Mouse (Mus musculus): ENCODE measurements around the gene Col16a1. TPM values are rescaled to one million over a fixed set of nuclear protein-coding genes. Genes with fewer than 3 reads are reported as not detected.

The Col16a1 gene
- total and polyA plus RNA-seq, 3 experiments, result 0.25 to 0.50 TPM; not detected in 1

- no peaks in the 10 kb centered on the region for H3K4me1 ChIP-seq (ENCODE audit: control insufficient read depth in 1 of 2, insufficient read depth in 2 of 2, low read length in 2 of 2)
- H3K4me3 ChIP-seq (ENCODE audit: control insufficient read depth in 1 of 2, insufficient read depth in 1 of 2, low read depth in 2 of 2, low read length in 2 of 2), result no peak overlapping the region
- no peaks in the 10 kb centered on the region for H3K79me2 ChIP-seq (ENCODE audit: control insufficient read depth, insufficient read depth, low read length, poor library complexity)
- no peaks in the 10 kb centered on the region for H3K36me3 ChIP-seq (ENCODE audit: control insufficient read depth in 1 of 2, insufficient read depth in 2 of 2, low read length in 2 of 2)
- no peak for TF ChIP-seq CTCF (IDR thresholded peaks at IDR 0.05 in 2 of 3, conservative IDR thresholded peaks at IDR 0.05 in 1 of 3; ENCODE audit: control insufficient read depth in 1 of 3, insufficient read depth in 1 of 3, low read depth in 2 of 3, low read length in 3 of 3, poor library complexity in 1 of 3, severe bottlenecking in 1 of 3)
- H3K9me3 ChIP-seq (replicated peaks; ENCODE audit: insufficient read depth, low read length), result no peaks in the 10 kb centered on the region
- no peak for DNase-seq (ENCODE audit: low read depth, low spot score)
- no peak overlapping the region for H3K27ac ChIP-seq (ENCODE audit: control insufficient read depth, low read depth, low read length)
- peaks cover 0 to under 1% of the 10 kb centered on the region in 2 experiments; a peak in 1 of 4 replicates for H3K27me3 ChIP-seq (ENCODE audit: control insufficient read depth in 1 of 2, insufficient read depth in 2 of 2, low read length in 2 of 2)
- H3K9ac ChIP-seq (ENCODE audit: control insufficient read depth, low read depth, low read length, poor library complexity, severe bottlenecking), result no peak overlapping the region
These were observed 5.5 kb downstream of the Col16a1 start for GRCm38 (mm10) chr4:130053111-130053510.

- Histone ChIP-seq H3K79me2 (ENCODE audit: control insufficient read depth, insufficient read depth, low read length, poor library complexity) (no peaks in the 10 kb centered on the region), H3K27ac (ENCODE audit: control insufficient read depth, low read depth, low read length) (no peak overlapping the region), H3K9me3 (replicated peaks; ENCODE audit: insufficient read depth, low read length) (no peaks in the 10 kb centered on the region), H3K27me3 (ENCODE audit: control insufficient read depth in 1 of 2, insufficient read depth in 2 of 2, low read length in 2 of 2) (peaks cover 0 to 10% of the 10 kb centered on the region in 2 experiments; a peak in 3 of 4 replicates), H3K9ac (ENCODE audit: control insufficient read depth, low read depth, low read length, poor library complexity, severe bottlenecking) (no peak overlapping the region), H3K4me1 (ENCODE audit: control insufficient read depth in 1 of 2, insufficient read depth in 2 of 2, low read length in 2 of 2) (no peaks in the 10 kb centered on the region), H3K4me3 (ENCODE audit: control insufficient read depth in 1 of 2, insufficient read depth in 1 of 2, low read depth in 2 of 2, low read length in 2 of 2) (no peak overlapping the region), H3K36me3 (ENCODE audit: control insufficient read depth in 1 of 2, insufficient read depth in 2 of 2, low read length in 2 of 2) (no peaks in the 10 kb centered on the region)
- TF ChIP-seq ELF1 (IDR thresholded peaks at IDR 0.05; ENCODE audit: low read depth, low read length), result no peak
- no peak for TF ChIP-seq ETS1 (IDR thresholded peaks at IDR 0.05; ENCODE audit: low read depth, low read length)
- no peak for TF ChIP-seq CHD2 (IDR thresholded peaks at IDR 0.05; ENCODE audit: low read length)
- no peak for TF ChIP-seq BHLHE40 (IDR thresholded peaks at IDR 0.05; ENCODE audit: borderline replicate concordance, low read depth, low read length)
- TF ChIP-seq POLR2AphosphoS2 (IDR thresholded peaks at IDR 0.05; ENCODE audit: low read length), result no peak
- TF ChIP-seq ZKSCAN1 (IDR thresholded peaks at IDR 0.05; ENCODE audit: low read depth, low read length), result no peak
- TF ChIP-seq RAD21 (IDR thresholded peaks at IDR 0.05; ENCODE audit: low read depth, low read length), result no peak
- no peak for TF ChIP-seq ZC3H11A (IDR thresholded peaks at IDR 0.05; ENCODE audit: low read depth, low read length)
- no peak for TF ChIP-seq RCOR1 (IDR thresholded peaks at IDR 0.05; ENCODE audit: low read depth, low read length)
- TF ChIP-seq NELFE (IDR thresholded peaks at IDR 0.05; ENCODE audit: low read depth, low read length), result no peak
- TF ChIP-seq MAX (IDR thresholded peaks at IDR 0.05; ENCODE audit: low read length), result no peak
- no peak for TF ChIP-seq ZNF384 (IDR thresholded peaks at IDR 0.05; ENCODE audit: low read depth, low read length)
- TF ChIP-seq TCF12 (IDR thresholded peaks at IDR 0.05; ENCODE audit: low read depth, low read length), result no peak
- TF ChIP-seq MXI1 (IDR thresholded peaks at IDR 0.05; ENCODE audit: low read depth, low read length), result no peak
- no peak for TF ChIP-seq EP300 (IDR thresholded peaks at IDR 0.05; ENCODE audit: low read depth in 1 of 2, low read length in 2 of 2)
- no peak for DNase-seq (ENCODE audit: low read depth, low spot score)
These were observed 7.1 kb downstream of the Col16a1 start for GRCm38 (mm10) chr4:130054727-130055126.
